Mouse (Mus musculus) spleen, embryonic (tissue): Measurements from ENCODE around the gene Mpp6.

ENCODE experiments used
- CTCF ChIA-PET: fragments of 350-600 bp; sonication (Branson Sonifier 250); formaldehyde crosslinking; loops from one replicate; lab custom pipeline; 2022; lab: Charles Lee

Gene Mpp6

DNA sequence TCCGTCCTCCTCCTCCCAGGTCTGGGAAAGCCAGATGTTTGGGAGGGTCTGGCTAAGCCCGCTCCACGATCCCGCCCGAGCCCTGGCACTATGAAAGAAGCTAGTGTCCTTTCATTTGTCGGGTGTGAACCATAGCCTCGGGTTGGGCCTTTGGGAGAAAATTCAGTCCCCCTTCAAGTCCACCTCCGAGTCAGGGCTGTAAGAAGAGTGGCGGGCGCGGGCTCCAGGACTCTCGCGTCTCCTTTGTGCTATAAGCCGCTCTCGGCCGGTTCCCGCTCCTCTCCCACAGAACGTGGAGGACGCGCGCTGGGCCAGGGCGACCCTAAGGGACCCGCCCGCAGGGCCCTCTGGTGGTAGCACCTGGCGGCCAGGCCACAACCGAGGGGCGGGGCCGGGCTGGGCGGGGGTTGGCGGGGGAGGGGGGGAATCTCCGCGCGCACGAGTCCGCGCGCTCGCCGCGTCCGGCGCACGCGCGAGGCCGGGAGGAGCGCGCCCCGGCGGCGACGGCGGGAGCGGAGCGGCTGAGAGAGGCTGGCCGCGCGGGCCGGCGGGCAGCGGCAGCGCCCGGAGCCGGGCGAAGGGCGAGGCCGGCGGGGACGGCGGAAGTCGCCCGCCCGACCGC lies at the start of gene Mpp6:
Mpp6 (plus strand) TSS at position 485 of the 622 bp plus-strand sequence.
- CTCF ChIA-PET: interaction anchor here (0.7 kb wide), 1 partner anchor 8 kb away, joined by 3 read pairs; no protein-coding TSS in a partner anchor

DNA sequence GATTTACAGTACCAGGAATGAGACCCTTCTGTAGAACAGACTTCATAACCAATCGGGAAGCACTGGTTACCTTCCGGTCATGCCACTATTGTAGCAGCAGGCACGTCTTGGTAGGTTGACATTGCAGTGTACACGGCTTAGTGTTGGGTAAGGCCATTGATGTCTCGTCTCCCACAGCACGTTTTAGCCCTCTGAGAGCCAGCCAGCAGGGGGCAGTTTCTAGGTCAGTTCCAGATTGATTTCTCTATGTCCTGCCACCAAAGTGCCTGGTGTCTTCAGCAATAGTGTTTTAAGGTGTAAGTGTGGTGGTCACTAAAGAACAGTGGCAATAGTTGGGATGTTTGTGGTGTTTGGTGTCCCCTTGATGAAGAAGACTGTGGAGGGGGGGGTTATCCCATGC lies 43.9 kb upstream of the Mpp6 start:
- CTCF ChIA-PET: no interaction called here

DNA sequence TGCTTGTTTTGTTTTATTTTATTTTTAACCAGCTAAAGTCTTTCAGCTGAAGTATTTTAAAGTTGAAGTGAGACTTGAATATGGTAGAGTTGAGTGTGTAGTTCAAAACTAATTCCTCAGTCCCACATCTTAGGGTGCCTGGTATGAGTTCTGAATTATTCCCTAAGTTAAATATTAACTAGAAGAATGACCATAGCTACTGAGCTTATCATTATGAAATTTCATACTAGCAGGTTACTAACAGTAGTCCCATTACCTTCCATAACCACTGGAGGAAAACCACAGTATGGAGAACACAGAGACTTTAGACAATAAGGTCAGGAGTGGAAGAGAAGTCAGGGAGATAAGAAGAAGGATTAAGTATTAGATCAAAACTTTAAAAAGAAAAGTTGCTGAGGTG lies 41.6 kb upstream of the Mpp6 start:
- CTCF ChIA-PET: no interaction called here

DNA sequence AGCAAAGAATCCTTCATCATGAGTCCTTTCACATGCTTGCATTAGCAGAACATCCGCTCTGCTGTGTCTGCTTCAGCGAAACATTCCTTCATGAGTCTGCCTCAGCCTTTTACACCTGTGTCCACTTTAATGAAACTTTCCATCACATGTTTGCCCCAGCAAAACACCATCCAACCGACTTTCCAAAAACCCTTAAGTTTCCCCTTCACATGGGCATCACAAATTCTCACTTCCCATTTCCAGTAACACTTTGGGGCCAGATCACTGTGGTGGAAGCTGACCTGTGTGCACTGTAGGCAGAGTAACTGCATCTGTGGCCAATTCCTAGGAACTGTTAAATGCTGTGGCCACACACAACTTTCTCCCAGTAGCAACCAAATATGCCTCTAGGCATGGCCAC lies 34.8 kb upstream of the Mpp6 start:
- CTCF ChIA-PET: no interaction called here

DNA sequence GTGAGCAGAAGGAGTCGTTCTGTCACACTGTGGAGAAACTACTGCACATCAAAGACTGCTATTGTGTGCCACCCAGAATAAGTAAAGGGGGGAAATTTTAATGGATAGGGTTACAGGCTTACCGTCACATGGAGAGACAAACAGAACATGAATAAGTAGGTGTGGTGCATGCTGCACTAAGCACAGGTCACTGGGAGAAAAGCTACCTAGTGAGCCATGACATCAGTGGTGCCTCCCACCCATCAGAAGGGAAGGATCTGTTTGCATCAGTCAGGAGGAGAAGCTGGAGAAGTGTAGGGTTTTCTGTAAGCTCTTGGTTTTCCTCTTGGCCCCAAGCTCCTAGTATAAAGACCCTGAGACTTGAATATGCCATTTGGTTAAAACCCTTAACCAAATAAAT lies 33.6 kb upstream of the Mpp6 start:
- CTCF ChIA-PET: no interaction called here

DNA sequence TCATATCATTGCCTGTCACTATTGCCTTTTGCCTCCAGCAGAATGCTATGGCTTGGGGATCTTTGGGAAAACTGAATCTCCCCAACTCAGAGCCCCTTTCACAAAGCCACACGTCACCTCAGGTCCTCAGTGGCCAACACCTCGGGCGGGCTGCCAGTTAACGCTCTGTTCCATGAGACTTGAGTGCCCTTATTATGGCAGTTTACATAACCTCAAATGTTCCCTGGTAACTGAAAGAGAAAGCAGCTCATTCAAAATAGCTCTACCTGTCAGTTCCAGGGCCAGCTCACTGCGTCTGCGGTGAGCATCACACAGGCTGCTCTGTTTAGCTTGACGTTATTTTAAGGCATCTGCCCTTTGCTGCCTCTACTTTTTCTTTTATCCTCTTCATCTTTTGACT lies 29.6 kb upstream of the Mpp6 start:
- CTCF ChIA-PET: no interaction called here

DNA sequence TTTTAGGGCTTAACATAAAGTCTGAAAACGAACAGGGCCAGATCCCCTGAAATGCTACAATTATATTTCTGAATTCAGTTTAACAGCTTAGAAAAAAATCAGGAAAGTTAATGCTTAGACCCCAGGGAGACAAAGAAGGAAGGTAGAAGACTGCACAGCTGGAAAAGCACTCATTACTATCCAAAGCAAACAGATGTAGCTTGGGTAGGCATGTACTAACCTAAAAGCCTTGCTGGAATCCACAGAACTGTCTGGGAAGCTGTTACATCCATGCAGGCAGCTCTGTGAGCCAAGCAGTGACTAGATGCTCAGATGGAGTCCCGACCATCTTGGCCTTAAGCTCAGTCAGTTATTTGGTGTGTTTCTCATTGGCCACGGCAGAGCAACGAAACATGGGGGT lies 24.8 kb upstream of the Mpp6 start:
- CTCF ChIA-PET: no interaction called here

DNA sequence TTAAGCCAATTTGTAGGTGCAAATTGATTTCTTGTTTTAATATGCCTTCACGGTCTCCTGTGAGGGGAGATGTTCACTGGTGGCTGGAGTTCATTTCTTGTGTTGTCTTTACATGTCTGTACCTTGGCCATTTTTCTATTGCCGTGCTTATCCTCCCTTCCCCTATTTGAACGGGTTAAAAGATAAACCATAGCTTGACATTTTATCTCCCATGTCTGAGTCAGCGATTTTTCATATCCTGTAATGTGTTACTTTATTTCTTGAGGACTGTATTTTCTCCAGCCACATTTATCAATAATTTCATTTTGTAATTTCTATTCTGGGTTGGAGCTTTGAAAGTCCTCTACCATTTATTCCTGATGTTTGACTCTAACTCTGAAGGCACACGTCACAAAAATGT lies 20.7 kb upstream of the Mpp6 start:
- CTCF ChIA-PET: no interaction called here

DNA sequence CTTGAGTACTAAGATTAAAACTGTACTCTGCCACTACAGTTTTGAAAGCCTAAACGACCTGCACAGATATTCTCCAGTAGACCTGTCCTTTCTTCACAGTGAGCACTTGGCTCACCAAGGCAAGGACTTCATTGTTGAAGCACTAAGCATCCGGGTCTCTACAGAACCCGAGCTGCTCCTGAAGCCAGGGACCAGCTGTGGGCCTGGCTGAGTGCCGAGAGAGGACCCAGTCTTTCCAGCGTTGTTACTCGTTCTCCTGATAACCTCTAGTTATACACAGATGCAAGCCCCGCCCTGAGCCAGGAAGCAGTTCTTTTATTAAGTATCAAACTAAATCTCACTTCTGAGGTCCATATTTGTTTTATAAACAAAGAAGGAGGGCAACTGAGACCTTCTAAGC lies 19.8 kb upstream of the Mpp6 start:
- CTCF ChIA-PET: no interaction called here

DNA sequence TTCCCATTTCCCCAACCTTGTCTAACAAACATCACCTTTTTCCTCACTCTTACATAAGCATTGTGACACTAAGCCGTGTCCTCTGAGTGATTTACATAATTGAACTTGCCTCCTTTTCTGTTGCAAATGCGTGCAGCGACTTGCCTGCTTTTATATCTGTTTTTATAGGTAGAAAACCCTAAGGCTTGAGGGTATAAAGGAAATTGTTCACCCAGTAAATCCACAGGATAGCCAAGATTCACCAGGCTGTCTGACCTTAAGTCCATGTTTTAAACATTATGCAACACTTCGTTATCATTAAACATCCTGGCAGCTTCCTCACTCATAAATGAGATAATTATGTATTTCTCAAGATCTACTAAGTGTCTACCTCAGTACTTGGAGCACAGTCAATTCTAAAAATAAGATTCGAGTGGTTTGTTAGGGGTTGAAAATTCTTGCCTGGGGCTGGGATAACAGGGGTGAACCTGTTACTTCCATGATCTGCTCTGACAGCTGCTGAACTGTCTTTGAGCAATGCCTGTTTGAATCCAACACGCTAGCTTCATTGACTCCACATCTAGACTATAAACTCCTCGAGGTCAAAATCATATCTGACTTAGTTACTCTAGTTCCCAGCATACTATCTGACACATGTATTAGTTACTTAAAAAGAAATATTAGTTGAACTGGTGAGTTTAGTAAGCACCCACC lies 18.4 kb upstream of the Mpp6 start:
- CTCF ChIA-PET: no interaction called here

DNA sequence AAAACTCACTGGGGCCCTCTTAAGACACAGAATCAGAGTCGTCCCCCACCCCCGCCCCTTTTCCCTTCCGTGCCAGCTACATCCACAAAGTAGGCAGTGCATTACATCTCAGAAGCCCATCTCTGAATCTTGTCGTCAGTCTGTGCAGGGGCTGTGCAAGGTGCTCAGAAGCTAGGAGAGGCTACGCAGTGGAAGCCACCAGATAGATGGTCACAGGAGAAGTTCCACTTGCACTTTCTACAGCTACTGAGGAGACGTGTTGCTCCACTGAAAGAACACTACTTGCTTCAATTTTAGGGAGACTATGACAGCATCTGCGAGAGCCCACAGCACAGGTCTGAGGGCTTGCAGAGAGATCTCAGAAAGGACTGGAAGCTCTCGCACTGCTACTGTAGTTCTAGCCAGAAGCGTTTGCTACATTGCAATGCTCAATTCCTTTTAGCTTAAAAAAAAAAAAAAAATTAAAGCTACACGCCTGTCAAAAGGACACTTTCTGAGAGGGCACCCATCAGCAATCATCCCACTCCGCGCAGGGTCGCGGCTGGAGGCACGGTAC lies 762 bp upstream of the Mpp6 start:
- CTCF ChIA-PET: interaction anchor here (0.7 kb wide), 1 partner anchor 9 kb away, joined by 3 read pairs; no protein-coding TSS in a partner anchor

DNA sequence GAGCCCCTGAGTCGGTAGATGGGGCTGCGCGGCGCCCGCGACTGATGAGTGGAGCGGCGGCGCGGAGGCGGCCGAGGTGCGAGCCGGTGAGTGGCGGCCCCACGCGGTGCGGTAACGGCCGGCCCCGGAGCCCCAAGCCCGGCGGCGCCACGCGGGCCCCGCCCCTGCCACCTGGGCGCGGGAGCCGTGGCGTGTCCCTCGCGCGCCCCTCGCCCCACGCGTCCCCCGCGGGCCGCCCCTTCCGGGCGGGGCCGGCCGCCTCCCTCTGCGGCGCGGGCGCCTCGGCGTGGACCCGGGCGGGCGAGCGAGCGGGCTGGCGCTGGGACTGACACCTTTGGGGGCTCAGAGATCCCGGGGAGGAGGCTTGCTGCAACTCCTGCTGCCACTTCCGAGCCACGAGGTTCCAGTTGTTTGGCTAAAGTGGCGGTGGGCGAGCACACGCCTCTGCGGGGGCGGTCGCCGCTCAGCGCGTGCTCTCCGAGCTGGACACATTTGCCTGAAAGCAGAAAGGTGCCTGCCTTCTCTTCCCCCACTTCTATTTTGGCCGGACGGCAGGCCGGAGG lies 419 bp downstream of the Mpp6 start:
- CTCF ChIA-PET: interaction anchor here (0.9 kb wide), 1 partner anchor 11 kb away, joined by 3 read pairs; no protein-coding TSS in a partner anchor

DNA sequence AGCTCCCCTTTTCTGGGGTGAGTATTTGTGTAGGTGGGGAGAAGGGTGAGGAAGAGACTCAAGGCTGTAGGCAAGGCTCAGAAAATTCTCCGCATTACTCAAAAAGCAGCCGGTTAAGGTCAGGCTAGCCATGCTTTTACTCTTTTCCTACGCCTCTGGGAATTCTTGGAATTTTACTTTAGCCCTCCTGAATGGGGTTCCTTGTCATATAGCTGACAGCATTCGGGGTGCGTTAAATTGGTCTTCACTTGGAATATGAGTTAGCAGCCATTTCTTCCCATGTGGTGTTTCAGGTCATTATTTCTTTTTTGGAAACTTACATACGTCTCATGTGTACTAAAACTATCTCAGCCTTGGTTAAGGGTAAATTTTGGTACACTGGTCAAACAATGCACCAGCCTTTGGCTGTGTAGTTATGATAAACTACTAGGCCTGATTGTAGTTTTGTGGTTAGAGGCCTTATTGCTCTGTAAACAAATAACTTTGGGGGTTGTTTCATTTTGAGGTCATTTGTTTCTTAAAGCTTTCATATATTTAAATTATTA lies 1.1 kb downstream of the Mpp6 start:
- CTCF ChIA-PET: interaction anchor here (0.7 to 0.9 kb wide), 2 partner anchors 10 to 70 kb away, joined by 3 to 4 read pairs; no protein-coding TSS in a partner anchor

DNA sequence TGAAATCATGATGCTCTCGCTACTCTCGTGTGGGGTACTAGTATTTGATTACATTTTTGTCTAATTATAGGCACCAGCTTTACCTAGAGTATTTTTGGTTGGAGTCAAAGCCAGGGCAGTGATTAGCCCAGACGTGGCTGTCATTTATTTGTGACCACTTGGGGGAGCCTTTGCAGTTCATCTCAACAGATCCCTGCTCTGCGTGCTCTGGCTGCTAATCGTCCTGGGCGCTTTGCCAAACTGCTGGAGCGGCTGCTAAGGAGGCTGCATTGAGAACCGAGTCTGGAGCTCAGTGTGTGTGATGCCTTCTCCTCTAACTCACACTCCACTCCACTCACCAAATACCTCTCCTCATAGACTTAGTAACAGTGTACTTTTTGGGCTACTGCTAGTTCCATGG lies 2.7 kb downstream of the Mpp6 start:
- CTCF ChIA-PET: interaction anchor here (0.6 kb wide), 2 partner anchors 24 to 66 kb away, joined by 3 to 4 read pairs; no protein-coding TSS in a partner anchor

DNA sequence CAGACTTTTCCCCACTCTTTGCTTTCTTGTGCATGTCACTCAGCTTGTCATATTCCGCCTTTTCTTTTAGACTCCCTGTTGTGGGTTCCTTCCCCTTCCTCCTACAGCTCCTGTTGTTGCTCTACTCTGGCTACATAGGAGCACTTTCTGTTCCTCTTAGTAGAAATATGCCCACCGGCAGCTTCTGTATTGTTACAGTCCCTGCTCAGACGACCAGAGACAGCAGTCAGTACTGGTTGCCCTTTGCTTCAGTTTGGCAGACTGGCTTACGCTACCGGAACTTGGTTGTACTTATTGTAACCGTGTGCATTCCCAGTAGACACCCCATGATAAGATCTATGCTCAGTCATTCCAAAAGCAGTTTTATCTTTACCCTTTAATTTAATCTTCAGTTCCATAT lies 4.2 kb downstream of the Mpp6 start:
- CTCF ChIA-PET: no interaction called here

DNA sequence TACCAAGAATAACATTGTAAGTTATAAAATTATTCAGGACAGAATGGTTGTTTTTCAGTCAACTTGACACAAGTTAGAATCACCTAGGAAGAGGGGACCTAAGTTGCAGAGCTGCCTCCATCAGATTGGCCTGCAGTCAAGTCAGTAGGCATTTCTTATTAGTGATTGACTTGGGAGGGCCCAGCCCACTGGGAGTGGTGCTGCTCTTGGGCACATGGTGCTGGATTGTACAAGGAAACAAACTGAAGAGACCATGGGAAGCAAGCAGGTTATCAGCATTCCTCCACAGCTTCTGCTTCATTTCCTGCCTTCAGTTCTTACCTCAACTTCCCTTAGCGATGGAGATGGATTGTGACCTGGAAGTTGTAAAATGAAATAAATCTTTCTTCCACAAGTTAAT lies 10.9 kb downstream of the Mpp6 start:
- CTCF ChIA-PET: interaction anchor here (0.6 to 1.2 kb wide), 3 partner anchors 10 to 161 kb away, joined by 3 read pairs; no protein-coding TSS in a partner anchor

DNA sequence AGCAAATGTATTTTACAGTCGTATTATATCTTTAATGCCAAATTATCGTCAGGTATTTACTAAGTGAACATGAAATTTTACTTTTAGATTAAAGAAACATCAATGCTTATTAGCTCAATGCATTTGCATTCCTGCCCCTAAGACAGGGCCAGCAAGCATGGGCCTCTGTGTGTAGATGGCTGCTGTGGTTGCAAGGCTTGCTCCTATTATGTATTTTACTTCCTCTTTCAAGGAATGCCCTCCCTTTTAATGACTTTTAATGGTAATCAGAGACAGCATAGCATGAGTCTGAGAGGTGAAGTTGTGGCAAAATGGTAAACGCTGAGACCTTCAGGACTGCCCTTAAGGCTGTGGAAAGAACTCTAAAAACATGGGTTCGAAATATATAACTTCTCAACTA lies 12.8 kb downstream of the Mpp6 start:
- CTCF ChIA-PET: no interaction called here

DNA sequence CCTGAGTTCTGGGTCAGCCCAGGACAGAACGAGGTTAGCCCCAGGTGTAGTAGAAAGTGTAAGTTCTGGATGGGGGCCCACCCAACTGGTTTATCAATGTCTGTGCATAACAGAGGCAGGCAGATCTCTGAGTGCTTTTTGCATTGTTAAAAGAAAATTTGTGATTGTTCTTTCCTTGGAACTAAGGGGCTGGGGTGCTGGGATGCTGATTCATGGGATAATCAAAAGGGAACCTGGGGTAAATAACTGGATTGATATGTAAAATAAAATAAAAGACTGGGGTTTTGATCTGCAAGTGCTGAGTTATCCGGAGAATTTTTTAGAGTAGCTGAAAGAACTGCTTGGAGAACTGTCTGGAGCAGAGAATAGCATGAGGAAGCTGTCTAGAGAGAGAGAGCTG lies 14.2 kb downstream of the Mpp6 start:
- CTCF ChIA-PET: no interaction called here

DNA sequence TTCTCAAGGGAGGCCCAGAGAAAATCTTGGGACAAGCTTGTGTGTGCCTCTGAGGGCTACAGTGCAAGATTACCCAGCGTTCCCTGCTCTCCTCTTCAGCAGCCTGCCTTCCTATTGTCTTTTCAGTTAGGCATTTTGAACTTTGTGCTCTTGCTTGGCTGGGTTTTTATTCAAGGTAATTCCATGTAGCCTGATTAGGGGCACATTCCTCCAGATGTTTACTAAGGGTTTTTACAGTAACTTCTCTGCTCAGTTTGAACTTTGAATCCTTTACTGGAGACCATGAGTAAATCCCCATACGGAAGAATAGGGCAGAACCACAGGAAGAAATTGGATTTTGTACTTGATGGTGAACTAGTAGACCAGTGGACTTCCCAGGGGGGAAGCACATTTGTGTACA lies 16.3 kb downstream of the Mpp6 start:
- CTCF ChIA-PET: no interaction called here

DNA sequence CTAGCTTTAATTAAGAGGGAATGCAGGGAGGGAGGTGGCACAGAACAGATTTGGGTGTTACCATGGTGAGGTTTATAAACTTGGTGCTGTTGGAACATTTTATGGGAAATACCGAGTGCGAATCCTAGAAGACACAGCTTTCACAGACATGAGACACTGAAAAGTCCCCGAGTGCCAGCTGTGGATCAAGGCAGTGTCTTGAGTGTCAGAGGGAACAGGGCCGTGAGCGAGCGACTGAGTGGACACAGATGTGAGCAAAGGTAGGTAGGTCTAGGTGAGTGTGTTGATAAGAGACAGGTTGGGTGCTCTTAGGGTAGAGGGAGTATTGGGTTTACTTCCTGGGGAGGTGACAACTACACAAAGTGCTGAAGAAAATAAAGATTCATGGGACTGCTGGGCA lies 17.5 kb downstream of the Mpp6 start:
- CTCF ChIA-PET: no interaction called here

DNA sequence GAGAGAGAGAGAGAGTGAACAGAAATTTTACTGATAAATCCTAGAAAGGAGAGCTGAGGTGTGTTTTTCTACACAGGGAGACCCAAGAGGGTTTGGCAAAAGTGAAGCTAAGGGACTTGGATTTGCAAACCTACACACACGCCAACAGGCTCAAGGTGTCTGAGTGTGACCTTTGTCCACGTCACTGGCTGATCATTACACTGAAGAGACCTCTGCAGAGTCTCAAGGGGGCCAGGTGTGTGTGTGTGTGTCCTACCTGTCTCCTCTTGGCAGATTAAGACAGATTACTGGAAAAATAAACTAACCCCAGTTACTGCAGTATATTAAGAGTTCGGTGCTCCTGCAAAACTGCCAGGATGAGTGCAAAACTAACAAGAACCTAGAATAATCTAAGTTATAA lies 27.6 kb downstream of the Mpp6 start:
- CTCF ChIA-PET: interaction anchor here (0.6 to 1.0 kb wide), 2 partner anchors 13 to 24 kb away, joined by 4 to 5 read pairs; no protein-coding TSS in a partner anchor

DNA sequence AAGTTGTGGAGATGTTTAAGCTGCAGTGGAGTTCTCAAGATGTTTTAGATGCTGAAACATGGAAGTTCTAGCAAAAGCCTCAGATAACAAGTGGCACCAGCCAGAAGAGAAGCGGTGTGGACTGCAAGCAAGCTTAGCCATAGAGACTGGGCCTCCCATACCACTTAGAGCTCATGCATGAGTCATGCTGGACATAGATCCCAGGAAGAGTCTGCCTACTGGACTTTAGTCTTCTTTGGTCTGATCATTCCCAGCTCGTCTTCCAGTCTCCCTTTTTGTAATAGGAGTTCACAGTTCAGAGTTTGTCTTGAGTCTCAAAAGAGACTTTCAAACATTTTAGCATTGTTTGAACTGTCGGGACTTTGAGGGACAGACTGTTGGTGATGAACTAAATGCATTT lies 29.5 kb downstream of the Mpp6 start:
- CTCF ChIA-PET: no interaction called here
